Mouse (Mus musculus): Measurements from ENCODE around the gene Tob1. TPM values are rescaled to one million over a fixed set of nuclear protein-coding genes. Genes with fewer than 3 reads are reported as not detected.

Tob1 gene
- polyA plus RNA-seq (2012; ENCODE audit: insufficient read depth, insufficient read length, low replicate concordance, missing spikeins), result not detected in 2 replicates

DNA sequence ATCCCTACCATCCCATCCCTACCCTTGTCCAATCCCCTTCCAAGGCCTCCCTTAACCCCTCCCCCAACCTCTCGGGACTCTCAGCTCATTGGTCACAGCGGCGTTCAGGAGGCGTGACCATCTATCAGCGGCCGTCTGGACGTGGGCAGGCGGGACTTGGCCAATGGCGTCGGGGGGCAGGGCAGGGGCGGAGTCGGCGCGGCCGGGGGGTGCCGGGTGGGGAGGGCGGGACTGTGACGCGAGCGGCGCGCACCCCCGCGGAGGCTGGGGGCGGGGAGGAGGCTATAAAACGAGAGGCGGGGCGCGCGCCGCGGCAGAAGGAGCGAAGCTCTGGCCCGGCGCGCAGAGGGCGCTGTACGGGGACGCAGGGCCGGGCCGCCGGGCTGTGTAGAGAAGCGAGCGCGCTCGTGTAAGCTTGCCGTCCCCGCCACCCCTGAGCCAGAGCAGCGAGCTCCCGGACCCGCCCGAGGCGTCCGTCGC lies at the start of gene Tob1:
TSS of gene Tob1 (plus strand) at position 331 of the 480 bp plus-strand sequence.
- Histone ChIP-seq H3K4me3 (ENCODE audit: insufficient read depth, low read depth, low read length) (peak within 1 kb of the TSS; percentile 92), H3K4me1 (ENCODE audit: control insufficient read depth, insufficient read depth, low read length) (peaks cover 16% of the 10 kb centered on the region), H3K27ac (ENCODE audit: insufficient read depth, low read depth, low read length) (peak within 1 kb of the TSS; percentile 100)
- peak; percentile 100 for TF ChIP-seq POLR2A (IDR thresholded peaks at IDR 0.05; ENCODE audit: insufficient read depth, low read depth, low read length)
- TF ChIP-seq CTCF (IDR thresholded peaks at IDR 0.05; ENCODE audit: insufficient read depth, low read depth, low read length), result no peak
- WGBS, result 1% methylated on average over 40 of the region's 55 CpGs

DNA sequence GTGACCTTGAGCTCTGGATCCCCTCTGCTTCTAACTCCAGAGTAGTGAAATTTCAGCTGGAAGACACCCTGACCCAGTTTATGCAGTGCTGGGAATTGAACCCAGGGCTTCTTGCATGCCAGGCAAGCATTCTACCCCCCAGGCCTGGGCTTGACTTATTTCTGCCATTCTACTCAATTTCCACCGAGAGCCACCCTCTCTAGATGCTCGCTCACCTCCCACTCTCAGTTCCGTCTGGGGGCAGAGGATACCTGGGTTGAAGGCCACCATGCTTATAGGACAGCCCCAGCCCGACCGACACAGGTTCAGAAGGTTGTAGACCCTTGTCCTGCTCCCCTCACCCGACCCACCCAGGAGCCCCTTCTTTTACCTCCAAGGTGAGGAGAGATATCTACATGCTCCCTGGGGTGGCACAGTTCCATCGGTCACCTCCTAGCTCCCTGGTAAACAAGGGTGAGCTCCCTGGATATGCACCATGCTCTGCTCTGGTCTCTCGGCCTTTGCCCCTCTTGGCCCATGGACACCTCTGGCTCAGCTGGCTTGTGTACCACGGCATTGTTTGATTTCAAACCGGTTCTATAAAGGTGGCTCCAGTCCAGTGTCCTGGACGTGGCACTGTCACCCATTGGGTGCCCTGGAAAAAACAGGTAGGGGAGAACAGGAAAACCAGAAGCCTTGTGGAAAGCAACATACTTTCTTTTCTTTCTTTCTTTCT lies 49.2 kb upstream of the Tob1 start:
- peaks cover 41% of the 10 kb centered on the region for H3K4me1 ChIP-seq (ENCODE audit: control insufficient read depth, insufficient read depth, low read length)
- peak overlapping the region; percentile 100 for H3K27ac ChIP-seq (ENCODE audit: insufficient read depth, low read depth, low read length)
- WGBS, result 88% methylated on average over 11 of the region's 11 CpGs
- no peak overlapping the region for H3K4me3 ChIP-seq (ENCODE audit: insufficient read depth, low read depth, low read length)
- TF ChIP-seq POLR2A (IDR thresholded peaks at IDR 0.05; ENCODE audit: insufficient read depth, low read depth, low read length), result no peak
- no peak for TF ChIP-seq CTCF (IDR thresholded peaks at IDR 0.05; ENCODE audit: insufficient read depth, low read depth, low read length)

DNA sequence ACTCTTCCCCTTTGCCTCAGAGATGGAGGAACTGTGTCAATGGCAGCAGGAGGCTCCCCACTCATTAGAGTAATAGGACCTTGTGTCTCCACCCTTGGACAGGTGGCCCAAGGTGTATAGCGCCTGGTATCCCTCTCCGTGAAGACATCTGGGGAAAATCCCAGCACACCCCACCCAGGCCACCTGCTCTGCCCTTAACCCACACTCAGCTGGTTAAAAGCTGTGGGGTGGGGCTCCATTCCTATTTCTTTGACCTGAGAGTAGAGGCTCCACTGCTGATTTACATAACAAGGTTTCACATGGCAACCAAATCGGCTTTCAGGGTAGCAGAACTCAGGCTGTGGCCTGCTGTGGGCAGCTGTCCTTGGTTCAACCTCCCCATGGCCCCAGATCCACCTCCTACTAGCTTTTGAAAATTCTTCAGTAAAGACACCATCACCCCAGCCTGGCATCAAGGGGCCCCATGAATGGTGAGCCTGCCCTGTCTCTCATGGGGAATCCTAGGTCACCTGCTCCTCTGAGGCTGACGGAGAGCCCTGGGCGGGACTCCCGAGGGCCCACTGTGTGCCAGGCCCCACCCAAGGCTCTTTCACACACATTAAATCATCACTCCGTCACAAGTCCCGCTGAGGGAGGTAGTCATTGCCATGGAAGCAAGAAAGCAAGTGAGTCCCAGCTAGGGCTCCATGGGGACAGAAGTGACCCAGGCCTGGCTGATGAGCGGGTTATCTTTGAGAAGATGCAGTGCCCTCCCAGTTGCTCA lies 48.1 kb upstream of the Tob1 start:
- peaks cover 45% of the 10 kb centered on the region for H3K4me1 ChIP-seq (ENCODE audit: control insufficient read depth, insufficient read depth, low read length)
- 82% methylated on average over 9 of the region's 9 CpGs for WGBS
- H3K27ac ChIP-seq (ENCODE audit: insufficient read depth, low read depth, low read length), result no peak overlapping the region
- no peak overlapping the region for H3K4me3 ChIP-seq (ENCODE audit: insufficient read depth, low read depth, low read length)
- no peak for TF ChIP-seq POLR2A (IDR thresholded peaks at IDR 0.05; ENCODE audit: insufficient read depth, low read depth, low read length)
- no peak for TF ChIP-seq CTCF (IDR thresholded peaks at IDR 0.05; ENCODE audit: insufficient read depth, low read depth, low read length)

DNA sequence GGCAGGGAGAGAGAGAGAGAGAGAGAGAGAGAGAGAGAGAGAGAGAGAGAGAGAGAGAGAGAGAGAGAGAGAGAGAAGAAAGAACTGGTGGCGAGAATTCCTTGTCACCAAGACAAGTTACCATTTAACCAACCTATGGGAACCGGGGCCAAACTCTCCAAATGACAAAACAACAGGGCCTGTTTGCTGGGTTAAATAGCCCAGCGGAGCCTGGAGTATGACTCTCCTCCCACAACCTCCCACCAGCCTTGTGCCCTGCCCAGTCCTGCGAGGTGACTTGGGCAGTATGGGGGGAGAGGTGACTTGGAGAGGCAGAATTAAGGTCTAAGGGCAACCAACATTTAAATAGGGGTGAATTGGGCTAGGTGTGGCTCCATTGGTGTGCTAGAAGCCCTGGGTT lies 45.5 kb upstream of the Tob1 start:
- TF ChIP-seq CTCF (IDR thresholded peaks at IDR 0.05; ENCODE audit: insufficient read depth, low read depth, low read length) (no peak), POLR2A (IDR thresholded peaks at IDR 0.05; ENCODE audit: insufficient read depth, low read depth, low read length) (no peak)
- H3K4me1 ChIP-seq (ENCODE audit: control insufficient read depth, insufficient read depth, low read length), result peaks cover 27% of the 10 kb centered on the region
- WGBS, result 80% methylated on average over 4 of the region's 4 CpGs

DNA sequence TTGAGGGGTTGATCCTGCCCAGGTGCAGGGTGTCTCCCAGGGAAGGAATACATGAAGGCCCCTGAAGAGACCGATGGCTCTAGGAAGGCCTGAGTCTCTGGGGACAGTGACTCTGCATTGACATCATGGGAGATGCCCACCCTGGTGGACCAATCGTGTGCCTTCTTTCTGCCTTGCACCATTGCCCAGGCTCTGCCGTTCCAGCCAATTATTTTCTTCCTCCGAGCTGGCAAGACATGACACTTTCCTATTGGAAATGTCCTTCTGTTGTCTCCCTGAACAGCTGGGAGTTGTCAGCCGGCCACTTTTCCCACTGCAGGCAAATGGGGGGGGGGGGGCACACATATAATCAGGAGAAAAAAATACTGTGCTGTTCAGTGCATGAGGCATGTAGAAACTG lies 43.0 kb upstream of the Tob1 start:
- TF ChIP-seq CTCF (IDR thresholded peaks at IDR 0.05; ENCODE audit: insufficient read depth, low read depth, low read length), result no peak
- TF ChIP-seq POLR2A (IDR thresholded peaks at IDR 0.05; ENCODE audit: insufficient read depth, low read depth, low read length), result no peak
- Histone ChIP-seq H3K4me1 (ENCODE audit: control insufficient read depth, insufficient read depth, low read length) (peaks cover 13% of the 10 kb centered on the region; the same call in 1 of the 2 replicates), H3K27ac (ENCODE audit: insufficient read depth, low read depth, low read length) (no peak overlapping the region), H3K4me3 (ENCODE audit: insufficient read depth, low read depth, low read length) (no peak overlapping the region)
- 35% methylated on average over 5 of the region's 5 CpGs for WGBS

More for the DNA sequence above, 45.5 kb upstream of the Tob1 start:
- no peak overlapping the region for H3K27ac ChIP-seq (ENCODE audit: insufficient read depth, low read depth, low read length)
- no peak overlapping the region for H3K4me3 ChIP-seq (ENCODE audit: insufficient read depth, low read depth, low read length)

DNA sequence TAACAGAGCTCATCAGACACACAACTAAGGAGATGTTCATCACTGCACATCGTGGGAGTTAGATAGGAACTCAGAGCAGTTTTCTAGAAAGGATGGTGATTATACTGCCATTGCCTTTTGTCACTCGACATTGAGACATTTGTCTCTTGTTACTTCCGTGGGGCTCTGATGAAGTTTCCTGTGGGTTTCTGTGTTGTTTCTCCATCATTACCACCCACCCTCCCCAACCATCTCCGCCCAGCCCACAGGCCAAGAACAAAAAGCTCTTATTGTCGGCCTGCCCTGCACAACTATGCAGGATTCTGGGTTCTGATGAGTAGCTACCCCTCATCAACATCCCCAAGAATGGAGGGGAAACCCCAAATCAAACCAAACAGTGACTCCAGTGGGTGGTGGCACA lies 41.7 kb upstream of the Tob1 start:
- WGBS, result 39% methylated on average over 5 of the region's 5 CpGs
- Histone ChIP-seq H3K4me1 (ENCODE audit: control insufficient read depth, insufficient read depth, low read length) (peaks cover 13% of the 10 kb centered on the region; the same call in 1 of the 2 replicates), H3K4me3 (ENCODE audit: insufficient read depth, low read depth, low read length) (no peak overlapping the region), H3K27ac (ENCODE audit: insufficient read depth, low read depth, low read length) (no peak overlapping the region)
- TF ChIP-seq CTCF (IDR thresholded peaks at IDR 0.05; ENCODE audit: insufficient read depth, low read depth, low read length), result no peak
- TF ChIP-seq POLR2A (IDR thresholded peaks at IDR 0.05; ENCODE audit: insufficient read depth, low read depth, low read length), result no peak

DNA sequence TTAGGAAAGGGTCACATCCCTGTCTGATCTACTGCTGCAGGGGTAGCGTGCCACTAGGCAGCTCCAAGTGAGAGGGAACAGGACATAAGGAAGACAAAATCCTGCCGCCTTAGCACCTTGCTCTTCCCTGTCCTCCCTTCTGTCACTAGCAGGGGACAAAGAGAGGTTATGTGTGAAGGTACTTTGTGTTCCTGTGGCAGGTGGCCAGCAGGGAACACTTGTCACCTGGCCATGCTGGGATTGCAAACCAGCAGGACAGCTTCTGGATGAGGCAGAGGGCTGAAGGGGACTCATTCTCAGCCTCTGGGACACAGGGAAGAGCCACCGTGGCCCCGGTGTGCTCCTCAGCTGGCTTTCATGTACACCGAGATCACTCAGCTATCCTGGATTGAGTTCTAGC lies 39.6 kb upstream of the Tob1 start:
- Histone ChIP-seq H3K4me3 (ENCODE audit: insufficient read depth, low read depth, low read length) (no peak overlapping the region), H3K27ac (ENCODE audit: insufficient read depth, low read depth, low read length) (no peak overlapping the region), H3K4me1 (ENCODE audit: control insufficient read depth, insufficient read depth, low read length) (peaks cover 17% of the 10 kb centered on the region)
- TF ChIP-seq POLR2A (IDR thresholded peaks at IDR 0.05; ENCODE audit: insufficient read depth, low read depth, low read length) (no peak), CTCF (IDR thresholded peaks at IDR 0.05; ENCODE audit: insufficient read depth, low read depth, low read length) (no peak)
- WGBS, result 95% methylated on average over 5 of the region's 5 CpGs

DNA sequence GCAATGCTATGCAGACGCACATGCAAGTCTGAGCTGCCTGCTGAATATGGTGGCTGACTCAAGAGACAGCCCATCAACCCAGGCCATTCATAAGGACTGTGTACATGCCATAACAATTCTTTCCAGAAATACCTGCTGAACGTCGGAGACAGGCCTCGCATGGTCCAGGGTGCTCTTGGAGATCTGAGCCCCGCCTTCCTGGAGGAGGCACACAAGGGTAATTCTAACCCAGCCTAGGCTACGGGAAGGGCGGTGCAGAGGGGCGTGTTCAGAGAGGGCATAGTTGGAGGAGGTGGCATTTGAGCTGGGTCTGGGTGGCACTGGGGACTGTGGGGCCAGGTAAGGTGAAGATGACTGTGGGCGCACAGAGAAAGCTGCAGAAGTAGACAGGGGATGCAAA lies 39.1 kb upstream of the Tob1 start:
- Histone ChIP-seq H3K27ac (ENCODE audit: insufficient read depth, low read depth, low read length) (no peak overlapping the region), H3K4me3 (ENCODE audit: insufficient read depth, low read depth, low read length) (no peak overlapping the region), H3K4me1 (ENCODE audit: control insufficient read depth, insufficient read depth, low read length) (peaks cover 17% of the 10 kb centered on the region)
- 84% methylated on average over 9 of the region's 9 CpGs for WGBS
- TF ChIP-seq POLR2A (IDR thresholded peaks at IDR 0.05; ENCODE audit: insufficient read depth, low read depth, low read length), result no peak
- TF ChIP-seq CTCF (IDR thresholded peaks at IDR 0.05; ENCODE audit: insufficient read depth, low read depth, low read length), result no peak

DNA sequence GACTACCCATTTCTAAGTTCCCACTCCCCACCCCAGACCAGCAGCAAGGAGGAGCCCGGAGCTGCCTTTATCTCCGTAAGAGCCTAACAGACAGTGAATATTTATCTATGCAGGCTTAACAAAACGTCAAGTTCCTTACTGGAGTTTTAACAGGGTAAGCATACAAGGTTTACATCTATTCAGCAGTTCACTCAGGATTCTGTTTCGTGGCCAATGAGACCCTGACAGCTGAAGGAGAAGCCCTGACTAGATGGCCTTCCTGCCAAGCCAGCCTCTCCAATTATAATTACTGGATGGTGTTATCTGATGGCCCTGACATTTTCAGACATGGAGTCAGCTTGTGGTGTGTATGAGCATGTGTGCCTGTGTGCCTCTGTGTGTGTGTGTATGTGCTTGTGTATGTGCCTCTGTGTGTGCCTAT lies 37.5 kb upstream of the Tob1 start:
- peaks cover 18% of the 10 kb centered on the region for H3K4me1 ChIP-seq (ENCODE audit: control insufficient read depth, insufficient read depth, low read length)
- no peak overlapping the region for H3K27ac ChIP-seq (ENCODE audit: insufficient read depth, low read depth, low read length)
- WGBS, result 43% methylated on average over 4 of the region's 4 CpGs
- H3K4me3 ChIP-seq (ENCODE audit: insufficient read depth, low read depth, low read length), result no peak overlapping the region
- TF ChIP-seq POLR2A (IDR thresholded peaks at IDR 0.05; ENCODE audit: insufficient read depth, low read depth, low read length) (no peak), CTCF (IDR thresholded peaks at IDR 0.05; ENCODE audit: insufficient read depth, low read depth, low read length) (no peak)

Data from olfactory bulb, adult 2 months (tissue).